26 mouse cellular contexts compared by ENCODE assay signal in the genomic region with DNA sequence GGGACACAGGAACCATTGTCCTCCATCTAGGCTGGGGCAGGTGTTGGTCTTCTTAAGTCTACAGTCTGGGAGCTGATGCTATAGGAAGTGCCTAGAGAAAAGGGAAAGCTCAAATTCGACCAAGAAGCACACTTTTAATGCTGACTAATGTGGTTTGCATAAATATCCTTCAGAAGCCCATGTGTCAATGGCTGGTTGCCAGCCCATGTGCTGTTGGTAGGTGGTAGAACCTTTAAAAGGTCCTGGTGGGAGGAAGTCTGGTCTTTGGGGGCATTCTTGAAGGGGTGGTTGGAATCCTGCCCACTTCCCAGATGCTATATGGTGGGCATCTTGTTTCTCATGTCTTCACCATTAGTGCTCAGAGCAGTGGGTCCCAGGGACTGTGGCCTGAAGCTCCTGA.
"Had no signal": no experiment of that assay in that cellular context is flagged by ENCODE, and none has a peak within 500 bp of the region (broad histone marks: within the 10 kb centered on the region; RNA-seq: fewer than 3 reads in every experiment).

No protein-coding gene starts in this region.

- H3K9me3 ChIP-seq: heart, embryonic 12.5 days; hindbrain, embryonic 10.5 days; hindbrain, embryonic 12.5 days; intestine, embryonic 15.5 days; limb, embryonic 10.5 days; limb, embryonic 12.5 days; liver, embryonic 13.5 days; liver, embryonic 15.5 days had no signal

- H3K36me3 ChIP-seq: heart, embryonic 12.5 days; hindbrain, embryonic 12.5 days; liver, embryonic 13.5 days; liver, embryonic 15.5 days had no signal

- H3K9ac ChIP-seq: heart, embryonic 12.5 days; hindbrain, embryonic 12.5 days; hindbrain, embryonic 14.5 days; intestine, embryonic 15.5 days; limb, embryonic 12.5 days; liver, embryonic 13.5 days; liver, embryonic 15.5 days had no signal

- H3K4me3 ChIP-seq: heart, adult 2 months; heart, embryonic 12.5 days; hindbrain, embryonic 10.5 days; hindbrain, embryonic 12.5 days; intestine, embryonic 15.5 days; layer of hippocampus, adult 2 months; left cerebral cortex, adult 2 months; limb, embryonic 10.5 days; limb, embryonic 12.5 days; liver, embryonic 13.5 days; liver, embryonic 15.5 days had no signal

- H3K27me3 ChIP-seq: heart, embryonic 12.5 days; hindbrain, embryonic 12.5 days; intestine, embryonic 15.5 days; limb, embryonic 12.5 days; liver, embryonic 13.5 days; liver, embryonic 15.5 days had no signal

- ATAC-seq: hindbrain, embryonic 16.5 days; inflammation-experienced regulatory T-cells, adult 6 months; intestine, embryonic 15.5 days; intestine, postnatal 0 days had no signal

- H3K27ac ChIP-seq: heart, adult 2 months; hindbrain, embryonic 10.5 days; hindbrain, embryonic 12.5 days; hindbrain, embryonic 14.5 days; intestine, embryonic 15.5 days; layer of hippocampus, adult 2 months; left cerebral cortex, adult 2 months; limb, embryonic 10.5 days; limb, embryonic 12.5 days; liver, embryonic 13.5 days; liver, embryonic 15.5 days had no signal

- H3K4me2 ChIP-seq: heart, embryonic 12.5 days; hindbrain, embryonic 12.5 days; hindbrain, embryonic 14.5 days; intestine, embryonic 15.5 days; limb, embryonic 12.5 days; liver, embryonic 11.5 days; liver, embryonic 13.5 days; liver, embryonic 15.5 days had no signal

- DNase-seq: gastrocnemius, postnatal 10 days; gastrocnemius, postnatal 25 days; heart, adult 2 months; heart, postnatal 10 days; heart, postnatal 36 days; kidney, adult 18-20 months; kidney, adult 9 months; kidney, postnatal 10 days; kidney, postnatal 25 days; kidney, postnatal 4 days; liver; liver, embryonic 13.5 days had no signal
